Mouse (Mus musculus) heart, postnatal 36 days (tissue): ENCODE results near the gene Tmcc3. TPM values are rescaled to one million over a fixed set of nuclear protein-coding genes. Genes with fewer than 3 reads are reported as not detected.

Source experiments
- DNase-seq, 2 experiments: peaks; one replicate each; pipeline ENCODE4 v3.0.0; 2021 to 2022
- intact Hi-C: fragments of 180-260 bp; cut with DNase I; formaldehyde crosslinking; loops from one replicate; pipeline ENCODE4 v1.15.1; 2025
- total RNA-seq, 2 experiments: library from RNA; stranded (reverse); gene quantifications; 2 replicates each; pipeline ENCODE4 v1.2.3; 2021

The Tmcc3 gene
- total RNA-seq, 2 experiments from 2014 or later, result 30.6 to 32.7 TPM

- DNase-seq, result no peak
- intact Hi-C loops, result no loop called here
Measured at GRCm38 (mm10) chr10:94500877-94501273, 189.1 kb downstream of the Tmcc3 start.

- DNase-seq, result no peak
- intact Hi-C loops, result no loop called here
Measured at GRCm38 (mm10) chr10:94501796-94502195, 190.0 kb downstream of the Tmcc3 start.

GRCm38 (mm10) chr10:94505248-94505772 is 193.6 kb downstream of the Tmcc3 start:
- intact Hi-C loops, result no loop called here
- no peak for DNase-seq

- DNase-seq, result no peak
- intact Hi-C loops, result no loop called here
Measured at GRCm38 (mm10) chr10:94508863-94509262, 197.1 kb downstream of the Tmcc3 start.

- intact Hi-C loops, result no loop called here
- no peak for DNase-seq
Measured at GRCm38 (mm10) chr10:94512771-94513170, 201.0 kb downstream of the Tmcc3 start.

- intact Hi-C loops, result loop anchor here (2.0 kb wide), 4 partner anchors 31 to 105 kb away; no protein-coding TSS in a partner anchor
Measured at GRCm38 (mm10) chr10:94514091-94514505, 202.3 kb downstream of the Tmcc3 start.

GRCm38 (mm10) chr10:94514506-94515178 is 202.9 kb downstream of the Tmcc3 start:
- intact Hi-C loops, result loop anchor here (2.0 to 5.0 kb wide), 5 partner anchors 32 to 106 kb away; no protein-coding TSS in a partner anchor
- DNase-seq, result peak; percentile 81 to 86

More at GRCm38 (mm10) chr10:94514091-94514505, 202.3 kb downstream of the Tmcc3 start:
- no peak for DNase-seq

GRCm38 (mm10) chr10:94515179-94515545 is 203.4 kb downstream of the Tmcc3 start:
- DNase-seq, result peak in 1 of 2 experiments; percentile 72
- intact Hi-C loops, result loop anchor here (2.0 to 5.0 kb wide), 5 partner anchors 32 to 106 kb away; no protein-coding TSS in a partner anchor

- DNase-seq, result no peak
Measured at GRCm38 (mm10) chr10:94515583-94515982, 203.8 kb downstream of the Tmcc3 start.

GRCm38 (mm10) chr10:94519887-94520286 is 208.1 kb downstream of the Tmcc3 start:
- no peak for DNase-seq
- intact Hi-C loops, result loop anchor here (2.0 to 5.0 kb wide), 2 partner anchors 23 to 42 kb away; no protein-coding TSS in a partner anchor

More at GRCm38 (mm10) chr10:94515583-94515982, 203.8 kb downstream of the Tmcc3 start:
- intact Hi-C loops, result loop anchor here (2.0 to 5.0 kb wide), 5 partner anchors 33 to 107 kb away; no protein-coding TSS in a partner anchor

GRCm38 (mm10) chr10:94520306-94521106 is 208.8 kb downstream of the Tmcc3 start:
- DNase-seq, result no peak

GRCm38 (mm10) chr10:94521107-94521401 is 209.3 kb downstream of the Tmcc3 start:
- DNase-seq, result no peak
- intact Hi-C loops, result loop anchor here (2.0 kb wide), 1 partner anchor 22 kb away; no protein-coding TSS in a partner anchor

More at GRCm38 (mm10) chr10:94520306-94521106, 208.8 kb downstream of the Tmcc3 start:
- intact Hi-C loops, result loop anchor here (2.0 kb wide), 1 partner anchor 22 kb away; no protein-coding TSS in a partner anchor

GRCm38 (mm10) chr10:94521776-94522175 is 210.0 kb downstream of the Tmcc3 start:
- intact Hi-C loops, result loop anchor here (2.0 kb wide), 1 partner anchor 21 kb away; no protein-coding TSS in a partner anchor
- no peak for DNase-seq

GRCm38 (mm10) chr10:94523297-94523696 is 211.5 kb downstream of the Tmcc3 start:
- intact Hi-C loops, result no loop called here
- no peak for DNase-seq

GRCm38 (mm10) chr10:94523711-94524156 is 212.0 kb downstream of the Tmcc3 start:
- DNase-seq, result peak; percentile 69 to 74
- intact Hi-C loops, result loop anchor here (1.0 kb wide), 1 partner anchor 49 kb away; no protein-coding TSS in a partner anchor

GRCm38 (mm10) chr10:94524966-94525365 is 213.2 kb downstream of the Tmcc3 start:
- intact Hi-C loops, result loop anchor here (1.0 kb wide), 1 partner anchor 47 kb away; no protein-coding TSS in a partner anchor
- no peak for DNase-seq

GRCm38 (mm10) chr10:94525784-94526183 is 214.0 kb downstream of the Tmcc3 start:
- no peak for DNase-seq
- intact Hi-C loops, result no loop called here

GRCm38 (mm10) chr10:94526834-94527233 is 215.1 kb downstream of the Tmcc3 start:
- intact Hi-C loops, result no loop called here
- no peak for DNase-seq

GRCm38 (mm10) chr10:94527248-94527647 is 215.5 kb downstream of the Tmcc3 start:
- intact Hi-C loops, result no loop called here

GRCm38 (mm10) chr10:94530079-94530478 is 218.3 kb downstream of the Tmcc3 start:
- intact Hi-C loops, result no loop called here
- DNase-seq, result no peak

More at GRCm38 (mm10) chr10:94527248-94527647, 215.5 kb downstream of the Tmcc3 start:
- DNase-seq, result no peak

- intact Hi-C loops, result no loop called here
- no peak for DNase-seq
Measured at GRCm38 (mm10) chr10:94531482-94531881, 219.7 kb downstream of the Tmcc3 start.
